Mouse (Mus musculus): ENCODE results near the gene Lysmd3. TPM values are rescaled to one million over a fixed set of nuclear protein-coding genes. Genes with fewer than 3 reads are reported as not detected.

The Lysmd3 gene
- 52.9 TPM for total RNA-seq (2023)

GRCm38 (mm10) chr13:81657351-81658052 is at the start of gene Lysmd3:
TSS of gene Lysmd3 (plus strand) at chr13:81657663.

GRCm38 (mm10) chr13:81632720-81633415 is 24.6 kb upstream of the Lysmd3 start, which contains the start of gene Adgrv1:
TSS of gene Adgrv1 (minus strand) at chr13:81633154.

GRCm38 (mm10) chr13:81710775-81711545 is 53.5 kb downstream of the Lysmd3 start, which contains the start of the genes Polr3g and Mblac2:
TSS of gene Polr3g (minus strand) at chr13:81711013.
TSS of gene Mblac2 (plus strand) at chr13:81711341.

Other genes with a start within 250 kb of the Lysmd3 start
- gene Adgrv1, start 24.5 kb upstream of the Lysmd3 start, total RNA-seq (2023): 0.53 TPM
- 16.0 TPM for gene Polr3g, start 53.4 kb downstream of the Lysmd3 start, total RNA-seq (2023)
- gene Mblac2, start 53.7 kb downstream of the Lysmd3 start, total RNA-seq (2023): 5.2 TPM
- 69.8 TPM for gene Cetn3, start 125.4 kb downstream of the Lysmd3 start, total RNA-seq (2023)

Measured in CD4-positive naive resting alpha-beta T cell, adult 76 days (primary cell).